8 mouse cellular contexts compared by ENCODE assay signal in the genomic region with DNA sequence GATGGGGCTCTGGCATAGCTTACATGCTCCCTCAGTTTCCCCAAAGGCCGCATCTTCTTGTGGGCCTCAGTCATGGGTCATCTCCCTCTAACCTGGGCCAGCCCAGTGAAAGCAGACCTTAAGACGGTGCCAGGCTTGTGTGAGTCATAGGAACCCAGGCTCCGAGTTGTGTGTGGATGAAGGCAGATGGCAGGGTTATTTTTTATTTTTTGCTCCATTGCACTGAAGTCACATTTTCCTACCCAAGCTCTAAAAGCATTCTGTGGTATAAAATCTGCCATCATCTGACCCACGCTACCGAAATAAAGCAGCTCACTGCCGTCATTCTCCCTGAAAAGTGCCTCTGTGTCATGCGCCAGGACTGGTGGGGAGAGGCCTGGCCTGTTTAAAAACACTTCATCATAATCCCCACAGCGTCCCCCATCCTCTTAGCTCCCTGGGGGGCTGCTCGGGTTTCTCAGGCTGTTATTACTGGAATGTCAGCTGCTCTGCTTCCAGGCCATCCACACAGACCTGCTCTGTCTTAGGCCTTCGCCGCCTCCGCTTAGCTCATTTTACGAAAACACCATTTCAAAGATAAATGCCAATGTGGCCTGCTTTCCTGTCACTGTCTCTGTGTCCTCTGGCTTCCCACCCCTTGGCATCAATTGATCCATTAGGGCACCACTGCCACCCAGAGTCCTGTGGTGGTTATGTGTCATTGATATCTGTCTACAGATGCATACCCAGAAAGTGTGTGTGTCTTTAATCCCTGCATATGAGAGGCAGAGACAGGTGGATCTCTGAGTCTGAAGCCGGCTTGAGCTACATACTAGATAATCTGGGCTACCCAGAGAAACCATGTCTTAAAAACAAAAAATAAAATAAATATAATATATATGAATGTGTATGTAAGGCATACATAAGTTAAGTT. TPM values are rescaled to one million over a fixed set of nuclear protein-coding genes. Genes with fewer than 3 reads are reported as not detected.
DNase-seq lines count a peak whose midpoint lies in the region; ATAC-seq lines count a peak whose summit lies in the region.
"Had no signal": no experiment of that assay in that cellular context is flagged by ENCODE, and none has a peak within 500 bp of the region (broad histone marks: within the 10 kb centered on the region; RNA-seq: fewer than 3 reads in every experiment).

No protein-coding gene starts in this region.

- H3K36me3 ChIP-seq in intestine, embryonic 15.5 days: peaks cover 20% of the 10 kb centered on the region; the same call in 1 of the 2 replicates

- no peak overlapping the region for H3K4me3 ChIP-seq in intestine, embryonic 15.5 days (replicated peaks)

- DNase-seq in layer of hippocampus, postnatal 36 days: peak; percentile 34 to 43
- DNase-seq in layer of hippocampus, postnatal 25 days (ENCODE audit: extremely low spot score in 1 of 2, low spot score in 1 of 2): no peak
- peak; percentile 96 for DNase-seq in brain, adult 2 months (ENCODE audit: low read depth, low spot score)
- peak; percentile 23 to 43 for DNase-seq in cerebellum, postnatal 14 days
- DNase-seq in kidney, postnatal 36 days: no peak
- DNase-seq in urinary bladder, postnatal 10 days (ENCODE audit: low spot score): no peak
- DNase-seq: adrenal gland, adult 2 months had no signal

- no peaks in the 10 kb centered on the region for H3K9me3 ChIP-seq in intestine, embryonic 15.5 days

- H3K4me2 ChIP-seq in intestine, embryonic 15.5 days (replicated peaks): no peak overlapping the region

- 66% methylated on average over 14 of the region's 14 CpGs for WGBS in intestine, embryonic 15.5 days

- no peaks in the 10 kb centered on the region for H3K27me3 ChIP-seq in intestine, embryonic 15.5 days (replicated peaks)

- no peak for ATAC-seq in intestine, embryonic 15.5 days

- H3K9ac ChIP-seq in intestine, embryonic 15.5 days: no peak overlapping the region

- H3K4me1 ChIP-seq in intestine, embryonic 15.5 days (replicated peaks): no peaks in the 10 kb centered on the region

- H3K27ac ChIP-seq in intestine, embryonic 15.5 days: peak overlapping the region; percentile 27; the same call in 1 of the 2 replicates

RNA-seq across cellular contexts. Expression of gene Atp6v0e, which starts 12.3 kb away (rescaled TPM):
- 10 to 100 TPM; 43.2 to 49.3 TPM for total RNA-seq in layer of hippocampus, postnatal 36 days (2021)
- 10 to 100 TPM; 42.8 to 55.1 TPM for total RNA-seq in layer of hippocampus, postnatal 25 days (2021)
- 259 and 286 TPM in 2 replicates for polyA plus RNA-seq in intestine, embryonic 15.5 days (2015; fragmentation: Nextera tagmentation; extraction: Ambion mirVana)

Comparison
In these comparisons a context has a peak if more than half of its experiments do, and no peak if none do; other contexts are left out.
1. DNase-seq: peak in layer of hippocampus, postnatal 36 days (2 of 2), brain, adult 2 months (single experiment) and cerebellum, postnatal 14 days (2 of 2); none in layer of hippocampus, postnatal 25 days (0 of 2), kidney, postnatal 36 days (0 of 2) and urinary bladder, postnatal 10 days (single experiment).